9 mouse cellular contexts compared by ENCODE assay signal in the genomic region with DNA sequence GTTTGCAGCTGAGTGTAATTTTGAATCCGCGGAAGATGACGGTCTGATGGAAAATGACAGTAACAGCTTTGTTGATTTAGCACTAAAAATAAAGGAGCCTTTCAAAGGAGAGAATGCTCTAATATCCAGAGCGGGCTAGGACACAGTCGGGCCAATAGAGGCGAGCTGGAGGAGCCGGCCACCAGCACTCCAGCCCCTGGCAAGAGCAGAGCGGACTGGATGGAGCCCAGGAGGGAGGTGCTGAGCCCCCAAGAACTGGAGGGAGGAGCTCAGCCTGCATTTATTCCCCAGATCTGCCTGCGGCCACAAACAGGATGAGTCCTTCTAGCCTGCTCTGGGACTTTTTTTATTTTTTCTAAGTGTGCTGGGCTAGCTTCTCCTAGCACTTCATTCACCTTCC.
DNase-seq lines count a peak whose midpoint lies in the region; ATAC-seq lines count a peak whose summit lies in the region.
"Had no signal": no experiment of that assay in that cellular context is flagged by ENCODE, and none has a peak within 500 bp of the region (broad histone marks: within the 10 kb centered on the region; RNA-seq: fewer than 3 reads in every experiment).

No protein-coding gene starts in this region.

- no peaks in the 10 kb centered on the region for H3K36me3 ChIP-seq in hindbrain, embryonic 16.5 days (ENCODE audit: control insufficient read depth, insufficient read depth, low read length)
- no peaks in the 10 kb centered on the region for H3K36me3 ChIP-seq in hindbrain, embryonic 11.5 days (ENCODE audit: control insufficient read depth, insufficient read depth, low read length)
- H3K36me3 ChIP-seq in embryonic facial prominence, embryonic 15.5 days, result no peaks in the 10 kb centered on the region
- no peaks in the 10 kb centered on the region for H3K36me3 ChIP-seq in intestine, embryonic 15.5 days
- H3K36me3 ChIP-seq: liver, embryonic 13.5 days had no signal

- no peak overlapping the region for H3K9ac ChIP-seq in hindbrain, embryonic 16.5 days (ENCODE audit: low read depth, low read length)
- no peak overlapping the region for H3K9ac ChIP-seq in hindbrain, embryonic 11.5 days (ENCODE audit: low read depth, low read length)
- no peak overlapping the region for H3K9ac ChIP-seq in embryonic facial prominence, embryonic 15.5 days
- no peak overlapping the region for H3K9ac ChIP-seq in intestine, embryonic 15.5 days
- H3K9ac ChIP-seq: liver, embryonic 13.5 days had no signal

- WGBS in hindbrain, embryonic 16.5 days, result 46% methylated on average over 9 of the region's 9 CpGs
- WGBS in hindbrain, embryonic 11.5 days, result 70% methylated on average over 9 of the region's 9 CpGs
- WGBS in embryonic facial prominence, embryonic 15.5 days, result 20% methylated on average over 9 of the region's 9 CpGs
- WGBS in intestine, embryonic 15.5 days, result 39% methylated on average over 9 of the region's 9 CpGs

- no peak overlapping the region for H3K4me2 ChIP-seq in hindbrain, embryonic 16.5 days (ENCODE audit: low read length)
- H3K4me2 ChIP-seq in hindbrain, embryonic 11.5 days (replicated peaks; ENCODE audit: low read depth, low read length), result no peak overlapping the region
- peak overlapping the region; percentile 21; the same call in 1 of the 2 replicates for H3K4me2 ChIP-seq in embryonic facial prominence, embryonic 15.5 days (replicated peaks)
- no peak overlapping the region for H3K4me2 ChIP-seq in intestine, embryonic 15.5 days (replicated peaks)
- H3K4me2 ChIP-seq: liver, embryonic 13.5 days had no signal

- no peaks in the 10 kb centered on the region; the same call in 1 of the 2 replicates for H3K9me3 ChIP-seq in hindbrain, embryonic 16.5 days (ENCODE audit: control insufficient read depth, low read length)
- no peaks in the 10 kb centered on the region for H3K9me3 ChIP-seq in hindbrain, embryonic 11.5 days (ENCODE audit: control insufficient read depth, low read length)
- H3K9me3 ChIP-seq in embryonic facial prominence, embryonic 15.5 days (replicated peaks), result no peaks in the 10 kb centered on the region
- no peaks in the 10 kb centered on the region for H3K9me3 ChIP-seq in intestine, embryonic 15.5 days

- H3K4me1 ChIP-seq in hindbrain, embryonic 16.5 days (ENCODE audit: control insufficient read depth, insufficient read depth, low read depth, low read length), result no peaks in the 10 kb centered on the region
- no peaks in the 10 kb centered on the region for H3K4me1 ChIP-seq in hindbrain, embryonic 11.5 days (replicated peaks; ENCODE audit: control insufficient read depth, insufficient read depth, low read length)
- H3K4me1 ChIP-seq in embryonic facial prominence, embryonic 15.5 days, result peaks cover 10% of the 10 kb centered on the region; the same call in 1 of the 2 replicates
- H3K4me1 ChIP-seq in intestine, embryonic 15.5 days (replicated peaks), result no peaks in the 10 kb centered on the region
- H3K4me1 ChIP-seq: liver, embryonic 13.5 days had no signal

- peak; percentile 87; the same call in 1 of the 2 replicates for ATAC-seq in hindbrain, embryonic 16.5 days
- no peak for ATAC-seq in hindbrain, embryonic 11.5 days (ENCODE audit: low FRiP score)
- ATAC-seq in cerebellum, adult (ENCODE audit: insufficient number of reproducible peaks, low FRiP score, low TSS enrichment), result peak; percentile 61; the same call in 1 of the 2 replicates
- ATAC-seq in embryonic facial prominence, embryonic 15.5 days (ENCODE audit: insufficient number of reproducible peaks, low FRiP score, low TSS enrichment, low read depth), result peak; percentile 79
- ATAC-seq in intestine, embryonic 15.5 days, result peak; percentile 80; the same call in 1 of the 2 replicates

- DNase-seq in hindbrain, embryonic 11.5 days (ENCODE audit: low spot score), result no peak
- DNase-seq in lung, postnatal 36 days, result peak; percentile 31
- DNase-seq in thymus, postnatal 0 days (ENCODE audit: low spot score), result no peak
- no peak for DNase-seq in adrenal gland, adult 2 months
- DNase-seq: liver, embryonic 13.5 days had no signal

- H3K27ac ChIP-seq in hindbrain, embryonic 16.5 days (ENCODE audit: low read depth, low read length), result no peak overlapping the region
- H3K27ac ChIP-seq in hindbrain, embryonic 11.5 days (ENCODE audit: low read depth, low read length), result no peak overlapping the region
- peak overlapping the region; percentile 17; the same call in 1 of the 2 replicates for H3K27ac ChIP-seq in embryonic facial prominence, embryonic 15.5 days (replicated peaks)
- no peak overlapping the region for H3K27ac ChIP-seq in intestine, embryonic 15.5 days
- H3K27ac ChIP-seq: liver, embryonic 13.5 days had no signal

- no peak overlapping the region for H3K4me3 ChIP-seq in hindbrain, embryonic 16.5 days (ENCODE audit: low read length)
- H3K4me3 ChIP-seq in hindbrain, embryonic 11.5 days (ENCODE audit: low read depth, low read length), result no peak overlapping the region
- no peak overlapping the region for H3K4me3 ChIP-seq in embryonic facial prominence, embryonic 15.5 days (replicated peaks)
- no peak overlapping the region for H3K4me3 ChIP-seq in intestine, embryonic 15.5 days (replicated peaks)
- H3K4me3 ChIP-seq: liver, embryonic 13.5 days had no signal

- no peaks in the 10 kb centered on the region for H3K27me3 ChIP-seq in hindbrain, embryonic 16.5 days (replicated peaks; ENCODE audit: control insufficient read depth, insufficient read depth, low read length)
- H3K27me3 ChIP-seq in hindbrain, embryonic 11.5 days (ENCODE audit: control insufficient read depth, insufficient read depth, low read length), result no peaks in the 10 kb centered on the region
- H3K27me3 ChIP-seq in embryonic facial prominence, embryonic 15.5 days, result no peaks in the 10 kb centered on the region
- H3K27me3 ChIP-seq in intestine, embryonic 15.5 days (replicated peaks), result no peaks in the 10 kb centered on the region
- H3K27me3 ChIP-seq: liver, embryonic 13.5 days had no signal
